Mouse (Mus musculus) retina, adult 2 months (tissue): ENCODE measurements around the gene Tmem151b.

Experiments
- DNase-seq: peaks from one replicate; pipeline ENCODE4 v3.0.0-alpha.2; 2012; ENCODE audit warnings: low read depth, low spot score

Gene Tmem151b

GRCm38 (mm10) chr17:45549617-45550181 is at the start of gene Tmem151b:
Gene Tmem151b, minus strand, starts transcription at chr17:45549677.
- no peak for DNase-seq

GRCm38 (mm10) chr17:45598891-45599290 is 49.4 kb upstream of the Tmem151b start:
- no peak for DNase-seq

- no peak for DNase-seq
These were observed 48.9 kb upstream of the Tmem151b start for GRCm38 (mm10) chr17:45598376-45598775.

GRCm38 (mm10) chr17:45597787-45598186 is 48.3 kb upstream of the Tmem151b start:
- no peak for DNase-seq

- DNase-seq = no peak
These were observed 47.3 kb upstream of the Tmem151b start for GRCm38 (mm10) chr17:45596631-45597396.

GRCm38 (mm10) chr17:45595736-45596390 is 46.4 kb upstream of the Tmem151b start:
- DNase-seq = no peak

- DNase-seq = no peak
These were observed 45.6 kb upstream of the Tmem151b start for GRCm38 (mm10) chr17:45594881-45595735.

GRCm38 (mm10) chr17:45594195-45594594 is 44.7 kb upstream of the Tmem151b start:
- DNase-seq = no peak

GRCm38 (mm10) chr17:45593479-45593878 is 44.0 kb upstream of the Tmem151b start:
- no peak for DNase-seq

GRCm38 (mm10) chr17:45592606-45593431 is 43.3 kb upstream of the Tmem151b start:
- no peak for DNase-seq

- DNase-seq = no peak
These were observed 42.5 kb upstream of the Tmem151b start for GRCm38 (mm10) chr17:45591701-45592605.

- DNase-seq = no peak
These were observed 40.9 kb upstream of the Tmem151b start for GRCm38 (mm10) chr17:45590410-45590809.

GRCm38 (mm10) chr17:45589844-45590243 is 40.4 kb upstream of the Tmem151b start:
- DNase-seq = no peak

- no peak for DNase-seq
These were observed 39.8 kb upstream of the Tmem151b start for GRCm38 (mm10) chr17:45589236-45589635.

- DNase-seq = no peak
These were observed 38.9 kb upstream of the Tmem151b start for GRCm38 (mm10) chr17:45588370-45588769.

GRCm38 (mm10) chr17:45586449-45586837 is 37.0 kb upstream of the Tmem151b start:
- DNase-seq = no peak

- DNase-seq = no peak
These were observed 36.4 kb upstream of the Tmem151b start for GRCm38 (mm10) chr17:45585725-45586448.

- no peak for DNase-seq
These were observed 35.6 kb upstream of the Tmem151b start for GRCm38 (mm10) chr17:45584939-45585678.
